Mouse (Mus musculus) heart, adult 11 months (tissue): ENCODE measurements around the gene Pim2.
"Not testable (repeated sequence)": the region's sequence is repeated elsewhere in the genome, so short reads cannot be mapped to it uniquely, and the experiment has no call there.

ENCODE experiments used
- DNase-seq: peaks from one replicate; pipeline ENCODE4 v3.0.0; 2022

Pim2 gene

DNA sequence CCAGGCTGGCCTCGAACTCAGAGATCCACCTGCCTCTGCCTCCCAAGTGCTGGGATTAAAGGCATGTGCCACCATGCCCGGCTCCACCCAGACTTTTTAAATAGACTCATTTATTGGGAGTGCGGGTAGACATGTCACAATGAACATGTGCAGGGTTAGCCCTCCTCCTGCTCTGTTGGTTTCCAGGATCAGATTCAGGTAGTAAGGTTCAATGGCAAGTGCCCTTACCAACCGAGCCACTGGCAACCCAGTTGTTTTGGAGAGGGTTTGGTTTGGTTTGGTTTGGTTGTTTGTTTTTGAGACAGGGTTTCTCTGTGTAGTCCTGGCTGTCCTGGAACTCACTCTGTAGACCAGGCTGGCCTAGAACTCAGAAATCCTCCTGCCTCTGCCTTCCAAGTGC lies 31.2 kb downstream of the Pim2 start, which contains the start of gene Gm10490:
Gm10490 (plus strand) TSS at position 301 of the 400 bp plus-strand sequence.
- not testable (repeated sequence) for DNase-seq

DNA sequence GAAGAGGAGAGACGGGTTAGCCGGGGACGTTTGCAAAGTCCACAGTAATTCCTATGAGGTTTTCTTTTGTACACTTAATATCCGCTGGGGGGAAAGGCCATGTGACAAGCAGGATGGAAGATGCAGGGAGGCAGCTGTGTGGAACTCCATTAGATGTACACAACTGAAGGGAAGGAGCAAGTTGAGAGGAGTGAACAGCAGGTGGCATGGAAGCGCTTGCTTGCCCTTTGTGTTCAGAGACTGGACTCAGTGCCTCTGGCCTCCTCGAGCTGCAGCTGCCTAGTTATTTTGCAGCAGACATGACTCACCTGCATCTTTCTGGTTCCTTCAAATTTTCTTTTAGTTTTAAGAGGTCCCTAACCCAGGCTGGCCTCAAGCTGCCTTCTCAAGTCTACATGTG lies 32.4 kb downstream of the Pim2 start:
- no peak for DNase-seq

DNA sequence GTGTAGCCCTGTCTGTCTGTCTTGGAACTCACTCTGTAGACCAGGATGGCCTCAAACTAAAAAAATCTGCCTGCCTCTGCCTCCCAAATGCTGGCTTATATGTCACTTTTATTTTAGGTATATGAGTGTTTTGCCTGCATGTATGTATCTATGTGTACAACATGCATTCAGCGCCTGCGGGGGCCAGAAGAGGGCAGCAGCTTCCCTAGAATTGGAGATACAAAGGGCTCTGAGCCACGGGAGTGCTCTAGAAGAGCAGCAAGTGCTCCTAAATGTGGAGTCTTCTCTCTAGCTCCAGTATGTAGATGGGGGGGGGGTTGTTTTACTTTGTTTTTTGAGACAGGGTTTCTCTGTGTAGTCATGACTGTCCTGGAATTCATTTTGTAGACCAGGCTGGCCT lies 37.6 kb downstream of the Pim2 start:
- not testable (repeated sequence) for DNase-seq

DNA sequence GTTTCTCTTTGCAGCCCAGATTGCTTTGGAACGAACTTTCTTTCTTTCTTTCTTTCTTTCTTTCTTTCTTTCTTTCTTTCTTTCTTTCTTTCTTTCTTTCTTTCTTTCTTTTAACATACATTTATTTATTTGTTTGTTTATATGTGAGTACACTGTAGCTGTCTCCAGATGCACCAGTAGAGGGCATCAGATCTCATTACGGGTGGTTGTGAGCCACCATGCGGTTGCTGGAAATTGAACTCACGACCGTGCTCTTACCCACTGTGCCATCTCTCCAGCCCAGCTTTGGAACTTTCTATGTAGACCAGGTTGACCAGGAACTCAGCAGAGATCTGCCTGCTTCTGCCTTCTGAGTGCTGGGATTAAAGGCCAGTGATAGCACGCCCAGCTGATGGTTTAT lies 39.9 kb downstream of the Pim2 start:
- not testable (repeated sequence) for DNase-seq

DNA sequence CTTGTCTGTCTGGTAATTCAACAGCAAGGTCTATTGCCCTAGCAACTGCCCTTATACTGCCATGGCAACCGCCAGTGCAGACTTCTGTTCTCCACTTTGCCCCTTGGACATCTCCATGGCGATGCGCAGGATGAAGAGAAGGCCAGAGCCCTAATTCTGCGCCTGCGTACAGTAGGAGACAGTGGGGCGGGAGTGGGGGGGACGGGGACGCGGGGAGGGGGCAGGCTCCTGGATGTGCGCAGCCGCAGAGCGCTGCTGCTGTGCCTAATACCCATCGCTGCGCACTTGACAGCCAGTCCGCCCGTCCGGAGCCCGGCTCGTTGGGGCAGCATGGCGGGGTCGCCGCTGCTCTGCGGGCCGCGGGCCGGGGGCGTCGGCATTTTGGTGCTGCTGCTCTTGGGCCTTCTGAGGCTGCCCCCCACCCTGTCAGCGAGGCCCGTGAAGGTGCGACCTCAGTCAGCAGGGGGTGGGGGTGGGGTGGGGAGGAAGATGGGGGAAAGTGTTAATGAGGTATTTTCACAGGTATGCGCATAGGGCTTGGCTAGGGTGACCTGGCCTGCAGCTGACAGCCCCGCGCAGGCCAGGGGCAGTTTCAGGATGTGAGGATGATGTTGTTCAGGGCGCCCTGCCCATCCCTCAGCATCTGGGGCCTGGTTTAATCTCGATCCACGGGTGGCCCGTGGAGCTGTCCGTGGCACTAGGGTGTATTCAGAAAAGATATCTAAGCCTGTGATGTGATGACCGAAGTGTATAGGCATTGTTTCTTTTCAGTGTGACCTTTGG lies 41.7 kb downstream of the Pim2 start, which contains the start of gene Pcsk1n:
Pcsk1n (plus strand) TSS at position 222 of the 783 bp plus-strand sequence.
- no peak for DNase-seq

DNA sequence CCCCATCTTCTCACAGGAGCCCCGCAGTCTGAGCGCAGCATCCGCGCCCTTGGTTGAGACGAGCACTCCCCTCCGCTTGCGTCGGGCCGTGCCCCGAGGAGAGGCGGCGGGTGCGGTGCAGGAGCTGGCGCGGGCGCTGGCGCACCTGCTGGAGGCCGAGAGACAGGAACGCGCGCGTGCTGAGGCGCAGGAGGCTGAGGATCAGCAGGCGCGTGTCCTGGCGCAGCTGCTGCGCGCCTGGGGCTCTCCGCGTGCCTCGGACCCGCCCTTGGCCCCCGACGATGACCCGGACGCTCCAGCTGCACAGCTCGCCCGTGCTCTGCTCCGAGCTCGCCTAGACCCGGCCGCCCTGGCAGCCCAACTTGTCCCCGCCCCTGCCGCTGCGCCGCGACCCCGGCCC lies 44.0 kb downstream of the Pim2 start:
- DNase-seq = no peak

DNA sequence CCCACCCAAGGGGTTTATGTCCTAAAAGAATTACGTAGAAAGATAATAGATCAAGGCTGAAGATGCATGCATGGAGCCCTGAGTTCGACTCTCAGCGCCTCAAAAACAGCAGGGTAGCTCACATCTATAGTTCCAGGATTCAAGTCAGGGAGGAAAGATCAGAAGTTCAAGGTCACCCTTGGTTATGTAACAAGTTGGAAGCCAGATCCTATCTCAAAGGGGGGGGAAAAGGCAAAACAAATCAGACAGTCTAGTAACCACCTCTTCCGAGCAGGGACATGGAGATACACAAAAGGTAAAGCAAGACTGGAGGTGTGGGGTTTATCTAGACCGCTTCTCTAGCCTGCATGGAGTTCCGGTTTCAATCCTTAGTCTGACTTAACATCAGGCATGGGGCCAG lies 48.2 kb downstream of the Pim2 start:
- DNase-seq = no peak

DNA sequence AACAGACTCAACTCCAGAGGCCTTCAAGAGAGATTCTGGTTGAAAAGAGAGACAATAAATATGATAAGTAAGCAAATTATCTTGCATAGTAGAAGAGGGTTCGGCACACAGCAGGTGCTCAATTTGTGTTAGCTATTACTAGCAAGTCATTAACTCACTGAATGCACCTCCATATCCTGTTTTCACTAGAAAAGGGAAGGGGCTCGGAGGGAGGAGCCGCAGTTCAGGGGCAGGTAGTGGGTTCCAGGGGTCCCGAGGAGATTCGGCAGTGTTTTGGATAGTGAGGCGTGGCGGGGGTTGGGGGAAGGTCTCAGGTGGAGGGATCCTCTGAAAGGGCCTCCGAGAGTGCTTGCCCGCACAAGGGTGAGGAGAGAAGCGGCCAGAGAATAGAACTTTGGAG lies 49.1 kb downstream of the Pim2 start:
- no peak for DNase-seq

DNA sequence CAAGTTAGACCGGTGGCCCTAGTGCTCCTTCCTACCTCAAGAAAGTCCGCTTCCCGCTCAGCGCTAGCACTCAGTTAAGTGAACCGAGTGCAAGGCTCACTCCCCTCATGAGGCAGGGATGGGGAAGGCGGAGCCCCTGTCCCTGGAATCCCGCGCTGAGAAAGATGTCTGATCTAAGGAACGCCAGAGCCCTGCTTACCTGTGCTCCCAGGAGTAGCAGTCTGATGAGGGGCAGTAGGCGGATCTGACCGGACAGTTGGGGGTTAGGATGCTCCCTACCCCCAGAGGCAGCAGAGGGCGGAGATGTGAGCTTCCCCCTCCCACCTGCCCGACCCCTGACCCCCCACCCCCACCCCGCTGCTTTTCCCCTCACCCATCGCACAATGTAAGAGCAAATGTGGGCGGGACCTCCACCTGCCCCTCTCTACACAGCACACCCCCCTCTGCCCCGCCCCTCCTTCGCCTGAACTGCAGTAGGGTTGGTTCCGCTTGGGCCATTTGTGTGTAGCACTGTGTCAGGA lies 50.3 kb downstream of the Pim2 start, which contains the start of gene Eras:
Eras (minus strand) TSS at position 338 of the 521 bp plus-strand sequence.
- DNase-seq = no peak
